Mouse (Mus musculus) brown adipose tissue, adult 24 weeks (tissue): ENCODE results near the gene Prkg2. TPM values are rescaled to one million over a fixed set of nuclear protein-coding genes. Genes with fewer than 3 reads are reported as not detected.

Experiments used
- H3K27ac ChIP-seq: fragments of 200-500 bp; replicated peaks from 2 replicates; pipeline ENCODE4 v1.5.1; 2012; ENCODE audit warnings: low read depth, mild to moderate bottlenecking, low read length
- H3K4me1 ChIP-seq: fragments of 200-500 bp; 2 replicates; pipeline ENCODE4 v1.6.1; 2012; ENCODE audit warnings: low read length, mixed read lengths; ENCODE audit not compliant: control insufficient read depth, insufficient read depth, insufficient read length
- H3K4me3 ChIP-seq: fragments of 200-500 bp; 2 replicates; pipeline ENCODE4 v1.5.1; 2012; ENCODE audit warnings: low read depth, mild to moderate bottlenecking, low read length, moderate library complexity; ENCODE audit not compliant: insufficient read depth
- polyA plus RNA-seq: library from polyadenylated mRNA; stranded (reverse); fragments of >200 nt; gene quantifications from 2 replicates; pipeline ENCODE4 v1.2.4, GENCODE M21; 2012; ENCODE audit not compliant: missing spikeins, insufficient read depth, insufficient read length

The Prkg2 gene
- polyA plus RNA-seq, 1 experiment = 0.55 TPM

- no peak overlapping the region for H3K4me3 ChIP-seq
- H3K27ac ChIP-seq = no peak overlapping the region
- no peaks in the 10 kb centered on the region for H3K4me1 ChIP-seq
Observed at GRCm38 (mm10) chr5:98950495-98951092, 86.6 kb downstream of the Prkg2 start.

GRCm38 (mm10) chr5:98949784-98950183, 87.4 kb downstream of the Prkg2 start:
- no peak overlapping the region for H3K4me3 ChIP-seq
- H3K4me1 ChIP-seq = no peaks in the 10 kb centered on the region
- H3K27ac ChIP-seq = no peak overlapping the region

- no peaks in the 10 kb centered on the region for H3K4me1 ChIP-seq
- no peak overlapping the region for H3K4me3 ChIP-seq
- no peak overlapping the region for H3K27ac ChIP-seq
Observed at GRCm38 (mm10) chr5:98946656-98947055, 90.5 kb downstream of the Prkg2 start.

- H3K4me3 ChIP-seq = no peak overlapping the region
- no peak overlapping the region for H3K27ac ChIP-seq
- no peaks in the 10 kb centered on the region for H3K4me1 ChIP-seq
Observed at GRCm38 (mm10) chr5:98946117-98946620, 91.0 kb downstream of the Prkg2 start.

GRCm38 (mm10) chr5:98943776-98944175, 93.4 kb downstream of the Prkg2 start:
- Histone ChIP-seq H3K27ac (no peak overlapping the region), H3K4me1 (no peaks in the 10 kb centered on the region), H3K4me3 (no peak overlapping the region)

GRCm38 (mm10) chr5:98940731-98941130, 96.4 kb downstream of the Prkg2 start:
- Histone ChIP-seq H3K27ac (no peak overlapping the region), H3K4me3 (no peak overlapping the region), H3K4me1 (no peaks in the 10 kb centered on the region)

GRCm38 (mm10) chr5:98939631-98940208, 97.4 kb downstream of the Prkg2 start:
- no peak overlapping the region for H3K27ac ChIP-seq
- H3K4me1 ChIP-seq = no peaks in the 10 kb centered on the region
- no peak overlapping the region for H3K4me3 ChIP-seq

- Histone ChIP-seq H3K27ac (no peak overlapping the region), H3K4me3 (no peak overlapping the region), H3K4me1 (no peaks in the 10 kb centered on the region)
Observed at GRCm38 (mm10) chr5:98939116-98939515, 98.0 kb downstream of the Prkg2 start.

- H3K27ac ChIP-seq = no peak overlapping the region
- H3K4me1 ChIP-seq = no peaks in the 10 kb centered on the region
- no peak overlapping the region for H3K4me3 ChIP-seq
Observed at GRCm38 (mm10) chr5:98937879-98938278, 99.3 kb downstream of the Prkg2 start.

- Histone ChIP-seq H3K4me3 (no peak overlapping the region), H3K27ac (no peak overlapping the region), H3K4me1 (no peaks in the 10 kb centered on the region)
Observed at GRCm38 (mm10) chr5:98936650-98937049, 100.5 kb downstream of the Prkg2 start.

GRCm38 (mm10) chr5:98935930-98936329, 101.2 kb downstream of the Prkg2 start:
- Histone ChIP-seq H3K4me1 (no peaks in the 10 kb centered on the region), H3K27ac (no peak overlapping the region), H3K4me3 (no peak overlapping the region)

GRCm38 (mm10) chr5:98922921-98923320, 114.2 kb downstream of the Prkg2 start:
- H3K27ac ChIP-seq = no peak overlapping the region
- H3K4me1 ChIP-seq = no peaks in the 10 kb centered on the region
- H3K4me3 ChIP-seq = no peak overlapping the region

- Histone ChIP-seq H3K27ac (no peak overlapping the region), H3K4me3 (no peak overlapping the region)
Observed at GRCm38 (mm10) chr5:98921608-98922007, 115.5 kb downstream of the Prkg2 start.

GRCm38 (mm10) chr5:98918716-98919115, 118.4 kb downstream of the Prkg2 start:
- no peak overlapping the region for H3K27ac ChIP-seq
- no peaks in the 10 kb centered on the region for H3K4me1 ChIP-seq
- no peak overlapping the region for H3K4me3 ChIP-seq

More at GRCm38 (mm10) chr5:98921608-98922007, 115.5 kb downstream of the Prkg2 start:
- H3K4me1 ChIP-seq = no peaks in the 10 kb centered on the region

GRCm38 (mm10) chr5:98902339-98902738, 134.8 kb downstream of the Prkg2 start:
- Histone ChIP-seq H3K4me1 (no peaks in the 10 kb centered on the region), H3K4me3 (no peak overlapping the region), H3K27ac (no peak overlapping the region)

GRCm38 (mm10) chr5:98900926-98901325, 136.2 kb downstream of the Prkg2 start:
- Histone ChIP-seq H3K4me3 (no peak overlapping the region), H3K27ac (no peak overlapping the region), H3K4me1 (no peaks in the 10 kb centered on the region)
